ENCODE assay signal across 8 mouse cellular contexts in genomic region chr12:53248796-53249195, GRCm38 (mm10). TPM values are rescaled to one million over a fixed set of nuclear protein-coding genes. Genes with fewer than 3 reads are reported as not detected.
DNase-seq lines count a peak whose midpoint lies in the region; ATAC-seq and TF ChIP-seq lines count a peak whose summit lies in the region.

No protein-coding gene starts in this region.

- no peak for DNase-seq in kidney, postnatal 25 days
- DNase-seq in R1 (ENCODE audit: low read depth, low spot score) = peak; percentile 41
- peak; percentile 64 for DNase-seq in limb, embryonic 10.5 days (ENCODE audit: low spot score)
- peak; percentile 51 for DNase-seq in retina, embryonic 14.5 days (ENCODE audit: low spot score)
- no peak for DNase-seq in urinary bladder, postnatal 10 days (ENCODE audit: low spot score)
- DNase-seq in c-Kit-positive CD71-positive TER-119-positive erythroid progenitor cells, embryonic 14.5 days (ENCODE audit: low spot score) = no peak

- WGBS in kidney, embryonic 14.5 days = under 1% methylated on average over 15 of the region's 15 CpGs
- 0% methylated on average over 15 of the region's 15 CpGs for WGBS in limb, embryonic 10.5 days

- H3K4me3 ChIP-seq in kidney, embryonic 14.5 days (ENCODE audit: low read length) = peak overlapping the region; percentile 44
- peak overlapping the region; percentile 42 for H3K4me3 ChIP-seq in embryonic fibroblast, embryonic 13.5 days (ENCODE audit: insufficient read depth, low read length)
- peak overlapping the region; percentile 67 for H3K4me3 ChIP-seq in limb, embryonic 10.5 days

- TF ChIP-seq POLR2A in embryonic fibroblast, embryonic 13.5 days (IDR thresholded peaks at IDR 0.05; ENCODE audit: low read depth, low read length) = no peak

- no peak for ATAC-seq in kidney, embryonic 14.5 days (ENCODE audit: low FRiP score, low TSS enrichment)

- H3K36me3 ChIP-seq in kidney, embryonic 14.5 days (ENCODE audit: control insufficient read depth, insufficient read depth, low read length) = no peaks in the 10 kb centered on the region
- H3K36me3 ChIP-seq in limb, embryonic 10.5 days = no peaks in the 10 kb centered on the region

- H3K9ac ChIP-seq in kidney, embryonic 14.5 days (ENCODE audit: low read depth, low read length) = peak overlapping the region; percentile 32; the same call in 1 of the 2 replicates

- no peaks in the 10 kb centered on the region for H3K9me3 ChIP-seq in kidney, embryonic 14.5 days (ENCODE audit: control insufficient read depth, low read length)
- H3K9me3 ChIP-seq in limb, embryonic 10.5 days (replicated peaks) = no peaks in the 10 kb centered on the region

- H3K27me3 ChIP-seq in kidney, embryonic 14.5 days (ENCODE audit: control insufficient read depth, insufficient read depth, low read length) = peaks cover 70% of the 10 kb centered on the region
- H3K27me3 ChIP-seq in limb, embryonic 10.5 days (ENCODE audit: low read depth, poor library complexity, severe bottlenecking) = peaks cover 78% of the 10 kb centered on the region

- H3K4me1 ChIP-seq in kidney, embryonic 14.5 days (ENCODE audit: control insufficient read depth, insufficient read depth, low read length) = peaks cover 14% of the 10 kb centered on the region; the same call in 1 of the 2 replicates
- peaks cover 2% of the 10 kb centered on the region; the same call in 1 of the 2 replicates for H3K4me1 ChIP-seq in embryonic fibroblast, embryonic 13.5 days (ENCODE audit: control insufficient read depth, insufficient read depth, low read length)
- H3K4me1 ChIP-seq in limb, embryonic 10.5 days = peaks cover 46% of the 10 kb centered on the region

- no peak for TF ChIP-seq CTCF in embryonic fibroblast, embryonic 13.5 days (IDR thresholded peaks at IDR 0.05; ENCODE audit: borderline replicate concordance, insufficient read depth, low read length)

- no peak overlapping the region for H3K27ac ChIP-seq in kidney, embryonic 14.5 days (ENCODE audit: low read depth, low read length)
- no peak overlapping the region for H3K27ac ChIP-seq in embryonic fibroblast, embryonic 13.5 days (ENCODE audit: insufficient read depth, low read length)
- H3K27ac ChIP-seq in limb, embryonic 10.5 days = peak overlapping the region; percentile 75; the same call in 1 of the 2 replicates

- peak overlapping the region; percentile 74 for H3K4me2 ChIP-seq in kidney, embryonic 14.5 days (replicated peaks; ENCODE audit: low read depth, low read length)

RNA-seq across cellular contexts. Expression of gene Npas3, which starts 0.3 kb away (rescaled TPM):
- 1.1 and 3.2 TPM in 2 replicates for polyA plus RNA-seq in kidney, embryonic 14.5 days (2014; fragmentation: Nextera tagmentation; extraction: Ambion mirVana)
- 5.4 and 6.6 TPM in 2 replicates for polyA plus RNA-seq in embryonic fibroblast, embryonic 13.5 days (2011; ENCODE audit: insufficient read length, low read depth, missing spikeins)
- polyA plus RNA-seq in limb, embryonic 10.5 days (2016; fragmentation: Nextera tagmentation; extraction: Ambion mirVana) = 0.90 and 0.91 TPM in 2 replicates

Comparison
In these comparisons a context has a peak if more than half of its experiments do, and no peak if none do; other contexts are left out.
1. DNase-seq: peak in R1 (single experiment), limb, embryonic 10.5 days (single experiment) and retina, embryonic 14.5 days (single experiment); none in kidney, postnatal 25 days (0 of 2), urinary bladder, postnatal 10 days (single experiment) and c-Kit-positive CD71-positive TER-119-positive erythroid progenitor cells, embryonic 14.5 days (single experiment).
2. Peak in every context shown above with its lines, with median percentiles within 50 percentile points of each other: H3K4me3 ChIP-seq.